Mouse (Mus musculus): ENCODE measurements around the gene Aqp7.

Aqp7 gene

GRCm38 (mm10) chr4:41056742-41057332 is 8.9 kb upstream of the Aqp7 start:
- DNase-seq, result no peak

GRCm38 (mm10) chr4:41056253-41056652 is 8.3 kb upstream of the Aqp7 start:
- no peak for DNase-seq

- DNase-seq, result peak; percentile 44 to 55
Measured at GRCm38 (mm10) chr4:41055111-41055510, 7.2 kb upstream of the Aqp7 start.

- no peak for DNase-seq
Measured at GRCm38 (mm10) chr4:41051781-41052180, 3.8 kb upstream of the Aqp7 start.

- DNase-seq, result peak; percentile 75 to 86
Measured at GRCm38 (mm10) chr4:41050726-41051675, 3.1 kb upstream of the Aqp7 start.

GRCm38 (mm10) chr4:41048926-41049325 is 987 bp upstream of the Aqp7 start:
- no peak for DNase-seq

DNA sequence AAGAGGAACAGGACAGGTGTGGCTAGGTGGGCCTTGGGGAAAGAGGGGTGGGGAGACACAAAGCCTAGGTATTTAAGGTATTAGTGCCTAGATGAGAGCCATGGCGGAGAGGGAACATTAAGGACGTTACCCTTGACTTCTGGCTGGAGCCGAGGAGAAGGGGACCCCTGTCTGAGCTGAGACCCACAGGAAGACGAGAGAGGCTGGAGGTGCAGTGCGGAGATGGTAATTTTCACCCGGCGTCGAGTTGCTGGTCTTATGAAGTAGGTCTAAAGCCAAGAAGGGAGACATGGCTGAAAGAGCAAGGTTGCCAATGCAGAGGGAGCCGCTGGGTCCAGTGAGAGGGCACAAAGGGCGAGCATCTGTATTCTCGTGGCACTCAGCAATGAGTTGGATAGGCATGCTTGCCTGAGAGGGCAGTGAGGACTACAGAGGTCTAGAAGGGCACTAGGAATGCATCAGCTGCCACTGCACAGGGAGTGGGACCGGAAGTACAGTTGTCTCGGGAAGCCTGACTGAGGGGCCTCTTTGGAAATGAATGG is 1.6 kb downstream of the Aqp7 start:
- no peak for DNase-seq

DNA sequence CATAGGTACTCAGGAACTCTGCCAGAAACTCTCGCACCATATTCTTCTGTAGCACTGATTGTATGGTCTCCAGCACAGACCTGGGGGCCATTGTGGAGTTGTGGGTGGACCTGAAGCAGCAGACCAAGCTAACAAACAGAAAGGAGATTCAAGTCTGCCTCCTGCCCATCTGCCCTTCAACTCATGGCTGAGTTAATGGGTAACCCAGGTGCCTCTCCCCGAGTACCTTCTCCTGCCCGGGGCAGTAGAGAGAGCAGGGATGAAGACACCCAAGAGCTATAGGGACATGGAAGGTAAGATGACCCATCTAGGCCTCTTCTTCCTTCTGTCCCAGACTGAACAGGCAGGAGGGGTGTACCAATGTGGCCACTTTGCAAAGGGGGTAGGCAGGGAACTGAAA is 2.7 kb downstream of the Aqp7 start:
- DNase-seq, result no peak

GRCm38 (mm10) chr4:41043961-41044360 is 4.0 kb downstream of the Aqp7 start:
- no peak for DNase-seq

DNA sequence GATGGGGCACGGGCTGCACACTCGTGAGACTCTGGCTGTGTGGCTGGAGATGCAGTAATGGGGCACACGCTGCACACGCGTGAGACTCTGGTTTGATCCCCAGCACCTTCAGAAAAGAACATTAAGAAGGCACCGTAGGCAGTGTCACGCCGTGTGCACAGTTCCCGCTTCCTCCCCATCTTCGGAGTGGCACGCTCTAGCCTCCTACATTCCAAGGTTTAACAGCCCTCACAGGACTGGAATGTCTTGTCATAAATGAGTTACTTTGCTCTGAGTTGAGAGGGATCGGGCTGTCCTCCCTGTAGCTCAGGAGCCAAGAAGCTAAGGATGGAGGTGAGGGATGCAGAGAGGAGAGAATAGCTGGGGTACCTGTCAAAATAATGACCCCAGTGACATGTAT is 5.1 kb downstream of the Aqp7 start:
- DNase-seq, result no peak

DNA sequence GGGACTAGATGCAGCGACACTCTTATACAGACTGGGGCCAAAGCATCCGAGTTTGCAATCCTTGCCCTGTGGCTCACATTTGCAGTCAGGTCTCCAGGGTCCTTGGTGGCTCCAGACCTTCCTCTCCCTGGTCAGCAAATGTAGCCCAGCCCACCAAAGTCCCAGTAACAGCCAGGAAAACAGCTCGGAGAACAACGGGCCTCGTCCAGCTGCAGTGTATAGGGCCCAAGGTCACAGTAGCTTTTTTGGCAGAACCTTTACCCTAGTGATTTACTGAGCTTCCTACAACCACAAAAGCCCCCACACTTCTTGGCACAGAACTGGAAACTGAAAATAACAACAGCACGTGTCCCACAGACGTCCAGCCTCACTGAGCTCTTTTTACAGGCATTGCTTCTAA is 7.0 kb downstream of the Aqp7 start:
- DNase-seq, result no peak

- DNase-seq, result no peak
Measured at GRCm38 (mm10) chr4:41037942-41038341, 10.0 kb downstream of the Aqp7 start.

- DNase-seq, result no peak
Measured at GRCm38 (mm10) chr4:41031242-41031641, 16.7 kb downstream of the Aqp7 start.

DNA sequence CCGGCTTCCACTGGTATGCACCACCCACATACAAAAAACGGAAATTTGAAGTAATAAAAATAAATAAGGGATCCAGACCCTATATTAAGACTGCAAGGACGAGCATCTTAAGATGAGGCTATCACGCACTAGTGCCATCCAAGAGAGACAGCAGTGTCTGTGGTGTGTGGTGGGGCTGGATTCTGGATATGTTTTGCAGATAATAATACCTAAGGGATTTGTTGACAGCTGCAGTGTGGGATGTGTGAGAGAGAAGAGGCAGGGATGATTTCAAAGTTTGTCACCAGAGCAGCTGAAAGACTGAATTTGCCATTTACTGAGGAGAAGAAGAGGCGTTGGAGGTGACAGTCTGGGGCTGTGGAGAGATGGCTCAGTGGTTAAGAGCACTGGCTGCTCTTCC is 18.6 kb downstream of the Aqp7 start:
- DNase-seq, result no peak

DNA sequence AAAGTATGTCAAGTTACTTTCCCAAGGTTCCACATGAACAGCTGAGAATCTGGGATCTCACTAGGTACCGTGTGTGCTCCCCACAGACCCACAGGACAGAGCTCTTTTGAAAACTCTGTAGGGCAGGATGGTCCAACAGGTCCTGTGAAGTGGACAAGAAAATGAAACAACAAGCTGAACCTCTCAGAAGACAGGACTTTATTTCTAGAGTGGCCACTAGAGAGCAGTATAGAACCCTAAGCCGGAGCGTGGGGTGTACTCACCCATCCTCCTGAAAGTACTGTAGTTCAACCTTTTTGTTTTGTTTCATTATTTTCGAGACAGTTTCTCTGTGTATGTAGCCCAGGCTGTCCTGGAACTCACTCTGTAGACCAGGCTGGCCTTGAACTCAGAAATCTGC is 19.7 kb downstream of the Aqp7 start:
- DNase-seq, result no peak

- DNase-seq, result no peak
Measured at GRCm38 (mm10) chr4:41027872-41028271, 20.1 kb downstream of the Aqp7 start.

DNA sequence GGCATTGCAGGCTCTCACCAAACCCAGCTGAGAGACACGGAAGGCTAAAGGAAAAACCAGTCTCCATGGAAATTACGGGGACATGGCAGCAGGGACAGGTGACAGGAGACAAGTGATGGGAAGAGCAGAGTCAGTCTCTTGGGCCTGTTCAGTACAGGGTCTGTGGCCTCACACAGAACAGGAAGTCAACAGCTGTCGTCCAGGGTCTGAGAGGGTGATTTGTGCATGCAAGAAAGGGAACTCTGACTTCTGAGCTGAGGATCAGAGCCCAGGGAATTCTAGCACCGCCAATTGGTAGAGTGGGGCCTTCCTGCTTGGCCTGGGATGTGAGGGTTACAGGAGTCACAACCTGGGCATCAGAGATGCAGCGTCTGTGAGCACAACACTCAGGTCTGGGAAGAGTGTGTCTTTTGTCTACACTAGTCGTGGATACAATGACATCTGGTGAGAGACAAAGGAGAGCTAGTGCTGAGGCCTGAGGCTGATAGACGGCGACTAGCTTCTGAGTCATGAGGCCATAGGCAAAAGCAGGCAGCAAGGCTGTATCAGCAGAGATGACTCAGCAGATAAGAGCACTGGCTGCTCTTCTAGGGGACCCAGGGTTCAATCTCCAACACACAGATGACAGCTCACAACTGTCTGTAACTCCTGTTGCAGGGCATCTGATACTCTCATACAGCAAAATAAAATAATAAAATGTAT is 21.7 kb downstream of the Aqp7 start:
- DNase-seq, result no peak

GRCm38 (mm10) chr4:41021094-41021493 is 26.8 kb downstream of the Aqp7 start:
- no peak for DNase-seq

GRCm38 (mm10) chr4:41015798-41016197 is 32.1 kb downstream of the Aqp7 start:
- no peak for DNase-seq

DNA sequence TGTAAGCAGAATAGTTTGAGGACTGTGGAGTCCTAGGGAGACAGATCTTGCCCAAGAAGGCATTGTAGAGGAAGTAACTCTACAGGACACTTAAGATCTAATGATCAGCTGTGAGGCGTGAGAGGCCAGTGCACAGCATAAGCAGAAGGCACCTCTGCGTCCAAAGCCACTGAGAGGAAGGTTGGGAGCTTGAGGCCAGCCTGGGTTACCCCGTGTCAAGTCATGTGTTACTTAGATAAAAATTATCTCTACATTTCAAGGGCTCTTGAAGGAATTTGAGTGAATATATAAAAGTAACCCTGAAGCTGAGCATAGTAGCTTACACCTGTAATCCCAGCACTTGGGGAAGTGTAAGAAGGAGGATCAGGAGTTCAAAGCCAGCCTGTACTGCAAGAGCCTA is 34.6 kb downstream of the Aqp7 start:
- no peak for DNase-seq

- DNase-seq, result no peak
Measured at GRCm38 (mm10) chr4:41000842-41001639, 46.9 kb downstream of the Aqp7 start.

DNA sequence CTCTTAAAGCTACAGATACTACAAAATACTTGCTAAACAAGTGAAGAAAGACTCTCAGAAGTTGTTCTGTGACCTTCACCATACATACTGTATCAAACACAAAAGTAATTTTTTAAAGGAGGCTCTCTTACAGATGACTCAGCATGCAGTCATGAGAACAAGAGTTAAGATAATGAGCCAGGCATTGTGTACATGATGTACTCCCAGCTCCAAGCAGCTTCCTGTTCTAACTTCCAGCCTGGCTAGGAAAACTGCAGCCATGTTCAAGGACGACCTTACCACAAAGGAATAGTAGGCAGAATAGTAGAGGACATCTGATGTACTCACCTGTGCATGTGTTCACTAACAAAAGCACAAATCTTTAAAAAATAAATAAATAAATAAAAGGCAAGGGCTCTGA is 47.7 kb downstream of the Aqp7 start:
- DNase-seq, result no peak

DNA sequence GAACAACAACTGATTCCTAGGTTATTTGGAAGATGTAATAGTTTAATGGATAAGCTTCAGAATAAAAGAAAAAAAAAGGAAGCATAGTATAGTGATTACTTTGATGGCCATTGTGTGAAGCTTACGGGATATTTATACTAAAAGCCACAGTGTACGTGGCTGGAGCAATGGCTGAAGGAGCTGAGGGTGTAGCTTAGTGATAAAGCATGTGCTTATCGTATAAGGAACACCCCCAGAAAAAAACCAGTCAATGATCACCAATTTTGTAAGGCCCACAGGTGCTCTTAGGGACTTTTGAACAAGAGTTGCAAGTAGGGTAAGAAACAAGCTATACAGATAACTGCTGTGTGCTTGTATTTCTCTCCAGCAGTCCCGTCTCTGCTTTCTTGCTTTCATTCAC is 50.0 kb downstream of the Aqp7 start:
- no peak for DNase-seq
